Mouse (Mus musculus): ENCODE data around the gene Rab11b.

Rab11b gene

DNA sequence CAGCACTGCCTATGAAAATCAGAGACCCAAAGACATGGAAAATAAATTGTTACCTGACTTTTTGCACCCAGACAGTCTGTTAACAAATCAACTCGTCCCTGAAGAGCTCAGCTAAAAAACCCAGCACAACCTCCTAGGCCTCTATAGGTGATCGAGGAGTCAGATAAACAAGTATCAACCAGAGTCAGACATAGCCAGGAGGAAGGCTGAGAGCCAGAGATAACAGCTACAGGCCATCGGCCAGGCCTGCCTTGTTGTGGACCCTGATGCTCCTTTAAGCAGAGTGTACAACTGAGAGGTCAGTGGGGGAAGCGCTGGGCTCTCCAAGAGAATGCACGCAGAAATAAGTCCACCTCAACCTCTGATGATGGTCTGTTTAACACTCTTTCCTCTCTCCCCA is 47.1 kb downstream of the Rab11b start:
- DNase-seq = no peak

DNA sequence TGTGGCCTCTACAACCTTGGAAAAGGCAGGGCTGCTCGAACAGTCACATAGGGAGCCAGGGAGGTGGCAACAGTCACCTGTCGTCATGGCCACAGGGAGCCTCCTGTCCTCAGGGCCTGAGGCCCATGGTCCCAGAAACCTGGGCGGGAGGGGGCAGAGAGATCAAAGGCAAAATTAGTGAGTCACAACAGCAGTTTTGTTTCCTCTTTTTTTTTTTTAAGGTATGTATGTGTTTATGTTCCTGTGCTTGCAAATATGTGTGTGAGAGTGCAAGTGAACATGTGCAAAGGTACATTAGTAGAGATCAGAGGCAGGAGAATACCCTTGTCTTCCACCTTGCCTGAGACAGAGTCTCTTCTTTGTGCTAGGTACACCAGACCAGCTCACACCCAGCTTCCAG is 50.5 kb downstream of the Rab11b start:
- no peak for DNase-seq

DNA sequence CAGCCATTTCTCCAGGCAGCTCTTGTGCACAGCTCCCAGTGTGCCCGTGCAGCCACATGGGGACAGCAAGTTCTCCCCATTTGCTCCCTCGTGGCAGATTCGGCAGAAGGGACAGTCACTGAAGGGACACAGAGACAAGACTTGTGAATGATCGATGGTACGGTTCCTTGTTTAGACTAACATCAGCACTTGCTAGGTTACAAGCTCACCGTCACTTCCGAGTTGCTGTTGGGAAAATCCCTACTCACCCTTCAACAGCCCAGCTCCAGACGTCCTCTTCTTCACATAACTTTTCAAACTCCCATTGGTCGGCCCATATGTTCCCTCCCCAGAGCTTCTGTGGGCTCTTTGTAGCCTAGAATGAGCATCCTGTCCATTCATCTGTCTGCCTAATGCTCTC is 57.2 kb downstream of the Rab11b start:
- no peak for DNase-seq

DNA sequence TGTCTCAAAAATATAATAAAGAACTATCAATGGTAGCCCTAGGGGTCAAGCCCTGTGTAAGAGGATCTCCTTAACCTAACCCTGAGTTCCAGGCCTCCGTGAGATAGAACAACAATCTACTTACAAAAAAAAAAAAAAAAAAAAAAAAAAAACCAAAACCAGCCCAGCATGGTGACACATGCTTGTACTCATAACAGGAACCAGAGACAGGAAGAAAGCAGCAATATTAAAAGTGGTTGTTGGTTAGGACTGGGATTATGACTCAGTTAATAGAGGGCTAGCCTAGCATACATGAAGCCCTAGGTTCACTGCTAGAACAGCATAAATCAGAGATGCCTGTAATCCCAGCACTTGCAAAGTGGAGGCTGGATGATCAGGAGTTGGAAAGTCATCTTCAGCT is 58.2 kb downstream of the Rab11b start:
- no peak for DNase-seq

DNA sequence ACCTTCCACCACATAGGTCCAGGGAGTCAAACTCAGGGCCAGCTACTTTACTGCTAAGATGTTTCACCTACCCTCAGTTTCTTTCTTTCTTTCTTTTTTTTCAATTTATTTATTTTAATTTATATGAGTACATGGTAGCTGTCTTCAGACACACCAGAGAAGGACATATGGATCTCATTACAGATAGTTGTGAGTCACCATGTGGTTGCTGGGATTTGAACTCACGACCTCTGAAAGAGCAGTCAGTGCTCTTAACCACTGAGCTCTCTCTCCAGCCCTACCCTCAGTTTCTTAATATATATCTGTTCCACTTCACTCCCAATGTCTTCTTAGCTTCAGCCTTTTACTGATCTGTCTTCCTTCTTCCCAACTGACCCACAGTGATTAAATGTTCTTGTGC is 64.9 kb downstream of the Rab11b start:
- DNase-seq = no peak
